16 mouse cellular contexts compared by ENCODE assay signal in the genomic region with DNA sequence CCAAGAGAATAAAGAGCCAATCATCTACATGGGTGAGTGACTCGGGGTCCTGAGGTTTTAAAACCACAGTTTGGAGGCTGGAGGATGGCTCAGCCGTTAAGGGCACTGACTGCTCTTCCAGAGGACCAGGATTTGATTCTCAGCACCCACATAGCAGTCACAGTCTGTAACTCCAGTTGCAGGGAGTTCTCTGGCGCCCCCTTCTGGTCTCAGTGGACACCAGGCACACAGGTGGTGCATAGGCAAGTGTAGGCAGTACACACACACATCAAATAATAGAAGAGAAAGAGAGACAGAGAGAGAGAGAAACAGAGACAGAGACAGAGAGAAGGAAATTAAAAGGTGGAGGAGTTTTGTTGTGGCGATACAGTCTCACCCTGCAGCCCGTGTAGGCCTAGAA. TPM values are rescaled to one million over a fixed set of nuclear protein-coding genes. Genes with fewer than 3 reads are reported as not detected.
A peak's percentile ranks its signal among the peaks of the same experiment; 100 is the strongest.
DNase-seq lines count a peak whose midpoint lies in the region; ATAC-seq and TF ChIP-seq lines count a peak whose summit lies in the region.
"Had no signal": no experiment of that assay in that cellular context is flagged by ENCODE, and none has a peak within 500 bp of the region (broad histone marks: within the 10 kb centered on the region; RNA-seq: fewer than 3 reads in every experiment).

No protein-coding gene starts in this region.

- no peak overlapping the region for H3K27ac ChIP-seq in kidney, postnatal 0 days
- no peak overlapping the region for H3K27ac ChIP-seq in kidney, embryonic 14.5 days (ENCODE audit: low read depth, low read length)
- H3K27ac ChIP-seq in bone marrow, adult 2 months (ENCODE audit: control insufficient read depth, insufficient read depth, low read depth, low read length, poor library complexity): no peak overlapping the region
- no peak overlapping the region for H3K27ac ChIP-seq in forebrain, embryonic 15.5 days (replicated peaks)
- no peak overlapping the region for H3K27ac ChIP-seq in neural tube, embryonic 15.5 days (replicated peaks)
- H3K27ac ChIP-seq: embryonic facial prominence, embryonic 10.5 days; forebrain, embryonic 13.5 days; kidney, embryonic 15.5 days; limb, embryonic 10.5 days; macrophage had no signal

- no peak overlapping the region for H3K4me2 ChIP-seq in kidney, postnatal 0 days (ENCODE audit: low read length)
- H3K4me2 ChIP-seq in kidney, embryonic 14.5 days (replicated peaks; ENCODE audit: low read depth, low read length): no peak overlapping the region
- H3K4me2 ChIP-seq in forebrain, embryonic 15.5 days (replicated peaks): no peak overlapping the region
- no peak overlapping the region for H3K4me2 ChIP-seq in neural tube, embryonic 15.5 days
- H3K4me2 ChIP-seq: forebrain, embryonic 13.5 days; kidney, embryonic 15.5 days; midbrain, embryonic 11.5 days had no signal

- TF ChIP-seq CTCF in kidney, postnatal 0 days (IDR thresholded peaks at IDR 0.05; ENCODE audit: low read depth): peak; percentile 28; the same call in 1 of the 2 replicates
- TF ChIP-seq CTCF in bone marrow, adult 2 months (IDR thresholded peaks at IDR 0.05; ENCODE audit: control insufficient read depth, insufficient read depth, low read length): peak; percentile 32; the same call in 1 of the 2 replicates

- no peaks in the 10 kb centered on the region for H3K36me3 ChIP-seq in kidney, postnatal 0 days (ENCODE audit: insufficient read depth, low read length)
- no peaks in the 10 kb centered on the region for H3K36me3 ChIP-seq in kidney, embryonic 14.5 days (ENCODE audit: control insufficient read depth, insufficient read depth, low read length)
- H3K36me3 ChIP-seq in forebrain, embryonic 15.5 days: no peaks in the 10 kb centered on the region
- no peaks in the 10 kb centered on the region for H3K36me3 ChIP-seq in neural tube, embryonic 15.5 days
- H3K36me3 ChIP-seq: embryonic facial prominence, embryonic 10.5 days; kidney, embryonic 15.5 days; limb, embryonic 10.5 days had no signal

- no peak overlapping the region for H3K9ac ChIP-seq in kidney, postnatal 0 days (ENCODE audit: low read depth, low read length)
- no peak overlapping the region for H3K9ac ChIP-seq in kidney, embryonic 14.5 days (ENCODE audit: low read depth, low read length)
- H3K9ac ChIP-seq in forebrain, embryonic 15.5 days (replicated peaks): no peak overlapping the region
- no peak overlapping the region for H3K9ac ChIP-seq in neural tube, embryonic 15.5 days (replicated peaks)
- H3K9ac ChIP-seq: forebrain, embryonic 13.5 days; kidney, embryonic 15.5 days had no signal

- no peak for ATAC-seq in kidney, postnatal 0 days (replicated peaks; ENCODE audit: low FRiP score, low read depth)
- ATAC-seq in kidney, embryonic 14.5 days (ENCODE audit: low FRiP score, low TSS enrichment): no peak
- no peak for ATAC-seq in forebrain, embryonic 15.5 days (replicated peaks)
- ATAC-seq in neural tube, embryonic 15.5 days (ENCODE audit: low FRiP score): no peak
- ATAC-seq: forebrain, embryonic 13.5 days; inflammation-experienced regulatory T-cells, adult 6 months; Patski had no signal

- H3K4me1 ChIP-seq in kidney, postnatal 0 days (replicated peaks; ENCODE audit: insufficient read depth, low read length): no peaks in the 10 kb centered on the region; the same call in 1 of the 2 replicates
- H3K4me1 ChIP-seq in kidney, embryonic 14.5 days (ENCODE audit: control insufficient read depth, insufficient read depth, low read length): peaks cover 13% of the 10 kb centered on the region
- H3K4me1 ChIP-seq in bone marrow, adult 2 months (ENCODE audit: control insufficient read depth, insufficient read depth, low read length): peaks cover 14% of the 10 kb centered on the region
- H3K4me1 ChIP-seq in forebrain, embryonic 15.5 days: peaks cover 8% of the 10 kb centered on the region
- H3K4me1 ChIP-seq in neural tube, embryonic 15.5 days: 0 out of 2 replicates have a peak, but pooled peaks cover 4% of the 10 kb centered on the region

- H3K4me3 ChIP-seq in kidney, postnatal 0 days (replicated peaks; ENCODE audit: low read depth, low read length): no peak overlapping the region
- H3K4me3 ChIP-seq in kidney, embryonic 14.5 days (ENCODE audit: low read length): no peak overlapping the region
- no peak overlapping the region for H3K4me3 ChIP-seq in bone marrow, adult 2 months (replicated peaks; ENCODE audit: control insufficient read depth, low read depth, low read length)
- H3K4me3 ChIP-seq in forebrain, embryonic 15.5 days: no peak overlapping the region
- no peak overlapping the region for H3K4me3 ChIP-seq in neural tube, embryonic 15.5 days (replicated peaks)
- H3K4me3 ChIP-seq: embryonic facial prominence, embryonic 10.5 days; forebrain, embryonic 13.5 days; kidney, embryonic 15.5 days; limb, embryonic 10.5 days had no signal

- no peak for TF ChIP-seq POLR2A in bone marrow, adult 2 months (IDR thresholded peaks at IDR 0.05; ENCODE audit: borderline replicate concordance, control insufficient read depth, low read depth, low read length)

- H3K27me3 ChIP-seq in kidney, postnatal 0 days (ENCODE audit: insufficient read depth, low read length): no peaks in the 10 kb centered on the region
- no peaks in the 10 kb centered on the region for H3K27me3 ChIP-seq in kidney, embryonic 14.5 days (ENCODE audit: control insufficient read depth, insufficient read depth, low read length)
- no peaks in the 10 kb centered on the region for H3K27me3 ChIP-seq in forebrain, embryonic 15.5 days
- H3K27me3 ChIP-seq in neural tube, embryonic 15.5 days (replicated peaks): no peaks in the 10 kb centered on the region
- H3K27me3 ChIP-seq: kidney, embryonic 15.5 days; Patski had no signal

- H3K9me3 ChIP-seq in kidney, postnatal 0 days (replicated peaks; ENCODE audit: low read length): no peaks in the 10 kb centered on the region
- H3K9me3 ChIP-seq in kidney, embryonic 14.5 days (ENCODE audit: control insufficient read depth, low read length): no peaks in the 10 kb centered on the region
- no peaks in the 10 kb centered on the region for H3K9me3 ChIP-seq in forebrain, embryonic 15.5 days
- H3K9me3 ChIP-seq in neural tube, embryonic 15.5 days (replicated peaks): no peaks in the 10 kb centered on the region
- H3K9me3 ChIP-seq: embryonic facial prominence, embryonic 10.5 days; forebrain, embryonic 13.5 days; kidney, embryonic 15.5 days; limb, embryonic 10.5 days had no signal

- 77% methylated on average over 5 of the region's 5 CpGs for WGBS in kidney, postnatal 0 days
- 78% methylated on average over 5 of the region's 5 CpGs for WGBS in kidney, embryonic 14.5 days
- WGBS in bone marrow, adult 2 months: 71% methylated on average over 5 of the region's 5 CpGs
- 79% methylated on average over 5 of the region's 5 CpGs for WGBS in forebrain, embryonic 15.5 days
- WGBS in neural tube, embryonic 15.5 days: 80% methylated on average over 5 of the region's 5 CpGs

- DNase-seq in kidney, postnatal 0 days (ENCODE audit: low spot score): no peak
- peak; percentile 37 for DNase-seq in thymus, postnatal 4 days
- DNase-seq in thymus, postnatal 10 days (ENCODE audit: low spot score in 2 of 2): no peak
- DNase-seq: right cerebral cortex, postnatal 4 days had no signal

RNA-seq across cellular contexts. Expression of a gene that starts 35.0 kb away (rescaled TPM):
- polyA plus RNA-seq in kidney, postnatal 0 days (2015; fragmentation: Nextera tagmentation; extraction: Ambion mirVana): 282 and 319 TPM in 2 replicates
- polyA plus RNA-seq in kidney, embryonic 14.5 days (2014; fragmentation: Nextera tagmentation; extraction: Ambion mirVana): 294 and 402 TPM in 2 replicates
- polyA plus RNA-seq in bone marrow, adult 2 months (2011; ENCODE audit: insufficient read depth, insufficient read length, low replicate concordance, missing spikeins): 32.1 and 38.7 TPM in 2 replicates
- polyA plus RNA-seq in forebrain, embryonic 15.5 days (2015; fragmentation: Nextera tagmentation; extraction: Ambion mirVana): 246 and 262 TPM in 2 replicates
- 294 and 318 TPM in 2 replicates for polyA plus RNA-seq in neural tube, embryonic 15.5 days (2015; fragmentation: Nextera tagmentation; extraction: Ambion mirVana)
